In the genomic region with DNA sequence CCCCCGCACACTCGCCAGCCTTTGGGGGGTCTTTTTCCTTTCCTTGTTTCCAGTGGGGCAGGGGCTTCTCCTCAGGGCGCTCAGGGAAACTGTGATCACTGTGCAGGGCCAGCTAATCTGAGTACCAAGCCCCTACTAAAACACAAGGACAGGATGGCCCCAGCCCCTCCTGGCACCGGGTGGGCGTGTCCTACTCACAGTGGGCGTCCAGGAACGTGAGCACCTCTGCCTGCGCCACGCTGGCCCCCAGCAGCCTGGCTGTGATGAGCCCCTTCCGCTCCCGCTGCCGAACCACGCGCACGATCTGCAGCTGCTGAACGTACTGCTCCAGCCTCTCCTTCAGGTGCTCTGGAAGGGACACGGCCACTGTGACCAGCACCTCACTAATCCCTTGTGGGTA, we compare ENCODE assay signal across 12 mouse cellular contexts. TPM values are rescaled to one million over a fixed set of nuclear protein-coding genes. Genes with fewer than 3 reads are reported as not detected.
DNase-seq lines count a peak whose midpoint lies in the region; ATAC-seq lines count a peak whose summit lies in the region.
"Had no signal": no experiment of that assay in that cellular context is flagged by ENCODE, and none has a peak within 500 bp of the region (broad histone marks: within the 10 kb centered on the region; RNA-seq: fewer than 3 reads in every experiment).

No protein-coding gene starts in this region.

- peak overlapping the region; percentile 23 for H3K4me2 ChIP-seq in kidney, embryonic 14.5 days (replicated peaks; ENCODE audit: low read depth, low read length)
- H3K4me2 ChIP-seq in embryonic facial prominence, embryonic 13.5 days, result peak overlapping the region; percentile 53
- H3K4me2 ChIP-seq in hindbrain, embryonic 13.5 days, result peak overlapping the region; percentile 37
- H3K4me2 ChIP-seq in midbrain, embryonic 16.5 days (ENCODE audit: low read length), result peak overlapping the region; percentile 43

- peaks cover 6% of the 10 kb centered on the region; the same call in 1 of the 2 replicates for H3K27me3 ChIP-seq in kidney, embryonic 14.5 days (ENCODE audit: control insufficient read depth, insufficient read depth, low read length)
- H3K27me3 ChIP-seq in embryonic facial prominence, embryonic 13.5 days, result peaks cover 22% of the 10 kb centered on the region
- H3K27me3 ChIP-seq in hindbrain, embryonic 13.5 days, result peaks cover 22% of the 10 kb centered on the region
- H3K27me3 ChIP-seq in midbrain, embryonic 16.5 days (ENCODE audit: control insufficient read depth, insufficient read depth, low read depth, low read length), result peaks cover 5% of the 10 kb centered on the region; the same call in 1 of the 2 replicates

- H3K27ac ChIP-seq in kidney, embryonic 14.5 days (ENCODE audit: low read depth, low read length), result no peak overlapping the region
- no peak overlapping the region for H3K27ac ChIP-seq in embryonic facial prominence, embryonic 13.5 days
- no peak overlapping the region for H3K27ac ChIP-seq in hindbrain, embryonic 13.5 days
- no peak overlapping the region for H3K27ac ChIP-seq in midbrain, embryonic 16.5 days (ENCODE audit: low read length)
- H3K27ac ChIP-seq: layer of hippocampus, adult 2 months had no signal

- peak overlapping the region; percentile 0; the same call in 1 of the 2 replicates for H3K4me3 ChIP-seq in kidney, embryonic 14.5 days (ENCODE audit: low read length)
- H3K4me3 ChIP-seq in embryonic facial prominence, embryonic 13.5 days, result peak overlapping the region; percentile 18
- H3K4me3 ChIP-seq in hindbrain, embryonic 13.5 days, result no peak overlapping the region
- H3K4me3 ChIP-seq in midbrain, embryonic 16.5 days (ENCODE audit: low read depth, low read length), result peak overlapping the region; percentile 3; the same call in 1 of the 2 replicates
- H3K4me3 ChIP-seq: layer of hippocampus, adult 2 months had no signal

- H3K9me3 ChIP-seq in kidney, embryonic 14.5 days (ENCODE audit: control insufficient read depth, low read length), result no peaks in the 10 kb centered on the region
- no peaks in the 10 kb centered on the region for H3K9me3 ChIP-seq in embryonic facial prominence, embryonic 13.5 days
- H3K9me3 ChIP-seq in hindbrain, embryonic 13.5 days, result no peaks in the 10 kb centered on the region
- H3K9me3 ChIP-seq in midbrain, embryonic 16.5 days (replicated peaks; ENCODE audit: control insufficient read depth, low read length, poor library complexity, severe bottlenecking), result no peaks in the 10 kb centered on the region

- H3K9ac ChIP-seq in kidney, embryonic 14.5 days (ENCODE audit: low read depth, low read length), result no peak overlapping the region
- H3K9ac ChIP-seq in embryonic facial prominence, embryonic 13.5 days, result peak overlapping the region; percentile 51
- H3K9ac ChIP-seq in hindbrain, embryonic 13.5 days, result no peak overlapping the region; the same call in 1 of the 2 replicates
- no peak overlapping the region for H3K9ac ChIP-seq in midbrain, embryonic 16.5 days (ENCODE audit: low read depth, low read length)

- no peaks in the 10 kb centered on the region for H3K36me3 ChIP-seq in kidney, embryonic 14.5 days (ENCODE audit: control insufficient read depth, insufficient read depth, low read length)
- no peaks in the 10 kb centered on the region for H3K36me3 ChIP-seq in embryonic facial prominence, embryonic 13.5 days
- no peaks in the 10 kb centered on the region for H3K36me3 ChIP-seq in hindbrain, embryonic 13.5 days
- H3K36me3 ChIP-seq in midbrain, embryonic 16.5 days (ENCODE audit: control insufficient read depth, insufficient read depth, low read length), result no peaks in the 10 kb centered on the region

- no peak for DNase-seq in kidney, postnatal 25 days
- DNase-seq in ovary, adult 18-20 months (ENCODE audit: low spot score), result no peak
- no peak for DNase-seq in frontal cortex, adult 2 months (ENCODE audit: extremely low spot score in 1 of 2, low spot score in 1 of 2)
- DNase-seq: adrenal gland, postnatal 10 days; cerebellum, postnatal 10 days; gastrocnemius, postnatal 25 days; lung, adult 2 months had no signal

- whole genome bisulfite sequencing in kidney, embryonic 14.5 days, result 6% methylated on average over 17 of the region's 17 CpGs
- WGBS in embryonic facial prominence, embryonic 13.5 days, result 4% methylated on average over 17 of the region's 17 CpGs
- WGBS in hindbrain, embryonic 13.5 days, result 14% methylated on average over 17 of the region's 17 CpGs
- 6% methylated on average over 17 of the region's 17 CpGs for WGBS in midbrain, embryonic 16.5 days

- 0 out of 2 replicates have a peak, but pooled peaks have one; percentile 30 for ATAC-seq in kidney, embryonic 14.5 days (ENCODE audit: low FRiP score, low TSS enrichment)
- ATAC-seq in embryonic facial prominence, embryonic 13.5 days (ENCODE audit: insufficient number of reproducible peaks, insufficient read depth, low FRiP score, low TSS enrichment, low read depth), result no peak
- ATAC-seq in hindbrain, embryonic 13.5 days (ENCODE audit: low FRiP score), result no peak
- ATAC-seq in midbrain, embryonic 16.5 days, result no peak

- H3K4me1 ChIP-seq in kidney, embryonic 14.5 days (ENCODE audit: control insufficient read depth, insufficient read depth, low read length), result peaks cover 10% of the 10 kb centered on the region
- H3K4me1 ChIP-seq in embryonic facial prominence, embryonic 13.5 days, result peaks cover 10% of the 10 kb centered on the region
- peaks cover 15% of the 10 kb centered on the region for H3K4me1 ChIP-seq in hindbrain, embryonic 13.5 days (replicated peaks)
- H3K4me1 ChIP-seq in midbrain, embryonic 16.5 days (ENCODE audit: control insufficient read depth, insufficient read depth, low read length), result no peaks in the 10 kb centered on the region; the same call in 1 of the 2 replicates

RNA-seq across cellular contexts. Expression of a gene that starts 16.2 kb away (rescaled TPM):
- polyA plus RNA-seq in kidney, embryonic 14.5 days (2014; fragmentation: Nextera tagmentation; extraction: Ambion mirVana), result 9.4 and 9.9 TPM in 2 replicates
- polyA plus RNA-seq in embryonic facial prominence, embryonic 13.5 days (2015; fragmentation: Nextera tagmentation; extraction: Ambion mirVana), result 1.5 and 2.1 TPM in 2 replicates
- 1.4 and 2.1 TPM in 2 replicates for polyA plus RNA-seq in hindbrain, embryonic 13.5 days (2015; fragmentation: Nextera tagmentation; extraction: Ambion mirVana)
- 0.68 and 0.85 TPM in 2 replicates for polyA plus RNA-seq in midbrain, embryonic 16.5 days (2015; fragmentation: Nextera tagmentation; extraction: Ambion mirVana)
- polyA plus RNA-seq in frontal cortex, adult 2 months (2012; rRNA removed), result 6.7 and 6.9 TPM in 2 replicates

RNA-seq across cellular contexts. Expression of a gene that starts 25.3 kb away (rescaled TPM):
- polyA plus RNA-seq in kidney, embryonic 14.5 days (2014; fragmentation: Nextera tagmentation; extraction: Ambion mirVana), result 0.16 and 0.17 TPM in 2 replicates
- 1.1 and 1.3 TPM in 2 replicates for polyA plus RNA-seq in embryonic facial prominence, embryonic 13.5 days (2015; fragmentation: Nextera tagmentation; extraction: Ambion mirVana)
- 0.13 and 0.17 TPM in 2 replicates for polyA plus RNA-seq in hindbrain, embryonic 13.5 days (2015; fragmentation: Nextera tagmentation; extraction: Ambion mirVana)
- polyA plus RNA-seq in midbrain, embryonic 16.5 days (2015; fragmentation: Nextera tagmentation; extraction: Ambion mirVana), result 0.19 and 0.24 TPM in 2 replicates
- polyA plus RNA-seq in frontal cortex, adult 2 months (2012; rRNA removed), result 3.6 and 3.8 TPM in 2 replicates

RNA-seq across cellular contexts. Expression of a gene that starts 34.6 kb away (rescaled TPM):
- polyA plus RNA-seq in kidney, embryonic 14.5 days (2014; fragmentation: Nextera tagmentation; extraction: Ambion mirVana), result 2.1 and 2.4 TPM in 2 replicates
- polyA plus RNA-seq in embryonic facial prominence, embryonic 13.5 days (2015; fragmentation: Nextera tagmentation; extraction: Ambion mirVana), result 2.1 and 4.7 TPM in 2 replicates
- 2.0 and 2.4 TPM in 2 replicates for polyA plus RNA-seq in hindbrain, embryonic 13.5 days (2015; fragmentation: Nextera tagmentation; extraction: Ambion mirVana)
- polyA plus RNA-seq in midbrain, embryonic 16.5 days (2015; fragmentation: Nextera tagmentation; extraction: Ambion mirVana), result 1.2 and 1.4 TPM in 2 replicates
- 7.1 and 8.2 TPM in 2 replicates for polyA plus RNA-seq in frontal cortex, adult 2 months (2012; rRNA removed)

RNA-seq across cellular contexts. Expression of a gene that starts 57.6 kb away (rescaled TPM):
- 7.6 and 8.5 TPM in 2 replicates for polyA plus RNA-seq in kidney, embryonic 14.5 days (2014; fragmentation: Nextera tagmentation; extraction: Ambion mirVana)
- 5.0 and 6.3 TPM in 2 replicates for polyA plus RNA-seq in embryonic facial prominence, embryonic 13.5 days (2015; fragmentation: Nextera tagmentation; extraction: Ambion mirVana)
- polyA plus RNA-seq in hindbrain, embryonic 13.5 days (2015; fragmentation: Nextera tagmentation; extraction: Ambion mirVana), result 25.7 and 26.2 TPM in 2 replicates
- polyA plus RNA-seq in midbrain, embryonic 16.5 days (2015; fragmentation: Nextera tagmentation; extraction: Ambion mirVana), result 30.5 and 31.1 TPM in 2 replicates
- polyA plus RNA-seq in frontal cortex, adult 2 months (2012; rRNA removed), result 31.1 and 35.4 TPM in 2 replicates
